In genomic region chr9:21148427-21148826, GRCm38 (mm10) we compare ENCODE assay signal across 9 mouse cellular contexts. TPM values are rescaled to one million over a fixed set of nuclear protein-coding genes. Genes with fewer than 3 reads are reported as not detected.
A peak's percentile ranks its signal among the peaks of the same experiment; 100 is the strongest.
DNase-seq lines count a peak whose midpoint lies in the region; ATAC-seq and TF ChIP-seq lines count a peak whose summit lies in the region.
"Had no signal": no experiment of that assay in that cellular context is flagged by ENCODE, and none has a peak within 500 bp of the region (broad histone marks: within the 10 kb centered on the region; RNA-seq: fewer than 3 reads in every experiment).

No protein-coding gene starts in this region.

- no peak for ATAC-seq in heart, postnatal 0 days (ENCODE audit: insufficient read depth, low read depth)
- no peak for ATAC-seq in midbrain, embryonic 15.5 days (replicated peaks)
- no peak for ATAC-seq in granulocyte monocyte progenitor cell, adult 5-6 weeks (replicated peaks; ENCODE audit: poor library complexity, severe bottlenecking)
- ATAC-seq: inflammation-experienced regulatory T-cells, adult 6 months had no signal

- H3K27me3 ChIP-seq in heart, postnatal 0 days (ENCODE audit: control insufficient read depth, insufficient read depth, low read length): no peaks in the 10 kb centered on the region
- no peaks in the 10 kb centered on the region for H3K27me3 ChIP-seq in embryonic facial prominence, embryonic 10.5 days (replicated peaks; ENCODE audit: low read depth, poor library complexity, severe bottlenecking)
- 0 out of 2 replicates have a peak, but pooled peaks cover 6% of the 10 kb centered on the region for H3K27me3 ChIP-seq in midbrain, embryonic 15.5 days (replicated peaks)

- H3K9ac ChIP-seq in heart, postnatal 0 days (replicated peaks; ENCODE audit: low read depth, low read length): peak overlapping the region; percentile 70
- peak overlapping the region; percentile 85; the same call in 1 of the 2 replicates for H3K9ac ChIP-seq in midbrain, embryonic 15.5 days

- no peak for TF ChIP-seq EP300 in heart, postnatal 0 days (IDR thresholded peaks at IDR 0.05; ENCODE audit: low read depth)

- H3K27ac ChIP-seq in heart, postnatal 0 days (ENCODE audit: low read depth): no peak overlapping the region
- H3K27ac ChIP-seq in embryonic facial prominence, embryonic 10.5 days (replicated peaks): 0 out of 2 replicates have a peak overlapping the region, but pooled peaks have one; percentile 93
- H3K27ac ChIP-seq in midbrain, embryonic 15.5 days: no peak overlapping the region

- no peak for DNase-seq in heart, postnatal 0 days (ENCODE audit: low spot score)
- DNase-seq in heart, postnatal 4 days: no peak
- no peak for DNase-seq in embryonic facial prominence, embryonic 10.5 days (ENCODE audit: low spot score)
- DNase-seq in induced T-regulatory cell, adult 2 months (ENCODE audit: low read depth): peak; percentile 56
- no peak for DNase-seq in right cerebral cortex, postnatal 10 days (ENCODE audit: low spot score in 2 of 2)
- no peak for DNase-seq in adrenal gland, postnatal 4 days (ENCODE audit: low spot score in 2 of 2)

- peaks cover 26% of the 10 kb centered on the region for H3K36me3 ChIP-seq in heart, postnatal 0 days (replicated peaks; ENCODE audit: control insufficient read depth, insufficient read depth, low read length)
- H3K36me3 ChIP-seq in embryonic facial prominence, embryonic 10.5 days (replicated peaks): peaks cover 50% of the 10 kb centered on the region
- H3K36me3 ChIP-seq in midbrain, embryonic 15.5 days (replicated peaks): peaks cover 6% of the 10 kb centered on the region; the same call in 1 of the 2 replicates

- H3K9me3 ChIP-seq in heart, postnatal 0 days (replicated peaks; ENCODE audit: control insufficient read depth, low read length): no peaks in the 10 kb centered on the region
- no peaks in the 10 kb centered on the region for H3K9me3 ChIP-seq in embryonic facial prominence, embryonic 10.5 days
- no peaks in the 10 kb centered on the region for H3K9me3 ChIP-seq in midbrain, embryonic 15.5 days

- H3K4me1 ChIP-seq in heart, postnatal 0 days (ENCODE audit: control insufficient read depth, insufficient read depth): peaks cover 36% of the 10 kb centered on the region
- H3K4me1 ChIP-seq in embryonic facial prominence, embryonic 10.5 days: peaks cover 48% of the 10 kb centered on the region
- H3K4me1 ChIP-seq in midbrain, embryonic 15.5 days: peaks cover 35% of the 10 kb centered on the region

- TF ChIP-seq CTCF in heart, postnatal 0 days (IDR thresholded peaks at IDR 0.05; ENCODE audit: low read depth): no peak

- peak overlapping the region; percentile 84 for H3K4me3 ChIP-seq in heart, postnatal 0 days (ENCODE audit: low read depth, low read length)
- peak overlapping the region; percentile 91 for H3K4me3 ChIP-seq in embryonic facial prominence, embryonic 10.5 days
- peak overlapping the region; percentile 86 for H3K4me3 ChIP-seq in midbrain, embryonic 15.5 days

- peak overlapping the region; percentile 76 for H3K4me2 ChIP-seq in heart, postnatal 0 days (ENCODE audit: low read depth, low read length)
- H3K4me2 ChIP-seq in midbrain, embryonic 15.5 days: peak overlapping the region; percentile 89

RNA-seq across cellular contexts. Expression of gene Cdc37, which starts 1.4 kb away (rescaled TPM):
- total RNA-seq in heart, postnatal 0 days (2014; rRNA removed; ENCODE audit: low replicate concordance): 32.9 and 50.1 TPM in 2 replicates
- polyA plus RNA-seq in heart, postnatal 0 days (2015; fragmentation: Nextera tagmentation; extraction: Ambion mirVana): 176 and 183 TPM in 2 replicates
- 100 to 1,000 TPM; 145 to 158 TPM for total RNA-seq in heart, postnatal 4 days (2021)
- 418 and 430 TPM in 2 replicates for polyA plus RNA-seq in embryonic facial prominence, embryonic 10.5 days (2016; fragmentation: Nextera tagmentation; extraction: Ambion mirVana)
- 215 and 226 TPM in 2 replicates for polyA plus RNA-seq in midbrain, embryonic 15.5 days (2015; fragmentation: Nextera tagmentation; extraction: Ambion mirVana)
- total RNA-seq in adrenal gland, postnatal 4 days (2021): 100 to 1,000 TPM; 174 to 190 TPM
- 120 and 157 TPM in 2 replicates for total RNA-seq in granulocyte monocyte progenitor cell, adult 5-6 weeks (2014; fragmentation: Nextera tagmentation)
- total RNA-seq in granulocyte monocyte progenitor cell, adult 5-6 weeks (2017): 285 and 306 TPM in 2 replicates

RNA-seq across cellular contexts. Expression of gene Pde4a, which starts 17.1 kb away (rescaled TPM):
- total RNA-seq in heart, postnatal 0 days (2014; rRNA removed; ENCODE audit: low replicate concordance): 10.2 and 14.6 TPM in 2 replicates
- polyA plus RNA-seq in heart, postnatal 0 days (2015; fragmentation: Nextera tagmentation; extraction: Ambion mirVana): 16.6 and 17.5 TPM in 2 replicates
- 10 to 100 TPM; 18.7 to 21.1 TPM for total RNA-seq in heart, postnatal 4 days (2021)
- polyA plus RNA-seq in embryonic facial prominence, embryonic 10.5 days (2016; fragmentation: Nextera tagmentation; extraction: Ambion mirVana): 4.9 and 5.3 TPM in 2 replicates
- polyA plus RNA-seq in midbrain, embryonic 15.5 days (2015; fragmentation: Nextera tagmentation; extraction: Ambion mirVana): 42.7 and 44.5 TPM in 2 replicates
- total RNA-seq in adrenal gland, postnatal 4 days (2021): 10 to 100 TPM in 1 of 2 experiments, 1 to 10 TPM in 1; 9.7 to 10.6 TPM
- 19.9 and 25.7 TPM in 2 replicates for total RNA-seq in granulocyte monocyte progenitor cell, adult 5-6 weeks (2014; fragmentation: Nextera tagmentation)
- 3.8 and 4.1 TPM in 2 replicates for total RNA-seq in granulocyte monocyte progenitor cell, adult 5-6 weeks (2017)

RNA-seq across cellular contexts. Expression of gene Tyk2, which starts 17.4 kb away (rescaled TPM):
- total RNA-seq in heart, postnatal 0 days (2014; rRNA removed; ENCODE audit: low replicate concordance): 16.7 and 17.9 TPM in 2 replicates
- 7.7 and 8.3 TPM in 2 replicates for polyA plus RNA-seq in heart, postnatal 0 days (2015; fragmentation: Nextera tagmentation; extraction: Ambion mirVana)
- 1 to 10 TPM; 7.7 to 8.2 TPM for total RNA-seq in heart, postnatal 4 days (2021)
- 14.8 and 16.1 TPM in 2 replicates for polyA plus RNA-seq in embryonic facial prominence, embryonic 10.5 days (2016; fragmentation: Nextera tagmentation; extraction: Ambion mirVana)
- 12.5 TPM in 2 replicates for polyA plus RNA-seq in midbrain, embryonic 15.5 days (2015; fragmentation: Nextera tagmentation; extraction: Ambion mirVana)
- 10 to 100 TPM; 18.9 to 19.2 TPM for total RNA-seq in adrenal gland, postnatal 4 days (2021)
- 27.1 and 28.6 TPM in 2 replicates for total RNA-seq in granulocyte monocyte progenitor cell, adult 5-6 weeks (2014; fragmentation: Nextera tagmentation)
- 19.0 and 19.8 TPM in 2 replicates for total RNA-seq in granulocyte monocyte progenitor cell, adult 5-6 weeks (2017)

RNA-seq across cellular contexts. Expression of gene Raver1, which starts 56.6 kb away (rescaled TPM):
- total RNA-seq in heart, postnatal 0 days (2014; rRNA removed; ENCODE audit: low replicate concordance): 40.8 and 48.3 TPM in 2 replicates
- 15.5 and 15.9 TPM in 2 replicates for polyA plus RNA-seq in heart, postnatal 0 days (2015; fragmentation: Nextera tagmentation; extraction: Ambion mirVana)
- total RNA-seq in heart, postnatal 4 days (2021): 10 to 100 TPM; 44.4 to 48.9 TPM
- polyA plus RNA-seq in embryonic facial prominence, embryonic 10.5 days (2016; fragmentation: Nextera tagmentation; extraction: Ambion mirVana): 98.1 and 106 TPM in 2 replicates
- polyA plus RNA-seq in midbrain, embryonic 15.5 days (2015; fragmentation: Nextera tagmentation; extraction: Ambion mirVana): 35.0 and 36.1 TPM in 2 replicates
- 10 to 100 TPM; 67.0 to 68.4 TPM for total RNA-seq in adrenal gland, postnatal 4 days (2021)
- 59.8 and 74.1 TPM in 2 replicates for total RNA-seq in granulocyte monocyte progenitor cell, adult 5-6 weeks (2014; fragmentation: Nextera tagmentation)
- total RNA-seq in granulocyte monocyte progenitor cell, adult 5-6 weeks (2017): 19.6 and 22.9 TPM in 2 replicates

RNA-seq across cellular contexts. Expression of gene Gm38431, which starts 56.6 kb away (rescaled TPM):
- total RNA-seq in heart, postnatal 0 days (2014; rRNA removed; ENCODE audit: low replicate concordance): 0.66 and 1.6 TPM in 2 replicates
- 0.34 TPM in 2 replicates for polyA plus RNA-seq in heart, postnatal 0 days (2015; fragmentation: Nextera tagmentation; extraction: Ambion mirVana)
- 1 to 10 TPM in 1 of 2 experiments, under 1 TPM in 1; 0.64 to 2.2 TPM for total RNA-seq in heart, postnatal 4 days (2021)
- 3.5 and 4.5 TPM in 2 replicates for polyA plus RNA-seq in embryonic facial prominence, embryonic 10.5 days (2016; fragmentation: Nextera tagmentation; extraction: Ambion mirVana)
- polyA plus RNA-seq in midbrain, embryonic 15.5 days (2015; fragmentation: Nextera tagmentation; extraction: Ambion mirVana): 2.2 and 2.3 TPM in 2 replicates
- 1 to 10 TPM; 3.1 to 3.9 TPM for total RNA-seq in adrenal gland, postnatal 4 days (2021)
- total RNA-seq in granulocyte monocyte progenitor cell, adult 5-6 weeks (2014; fragmentation: Nextera tagmentation): 61.0 and 67.3 TPM in 2 replicates
- 5.5 and 7.5 TPM in 2 replicates for total RNA-seq in granulocyte monocyte progenitor cell, adult 5-6 weeks (2017)
